Mouse (Mus musculus): ENCODE measurements around the gene Psd4. TPM values are rescaled to one million over a fixed set of nuclear protein-coding genes. Genes with fewer than 3 reads are reported as not detected.

Psd4 gene
- total and polyA plus RNA-seq, 2 experiments from 2014 or later: 0.34 to 1.00 TPM

DNA sequence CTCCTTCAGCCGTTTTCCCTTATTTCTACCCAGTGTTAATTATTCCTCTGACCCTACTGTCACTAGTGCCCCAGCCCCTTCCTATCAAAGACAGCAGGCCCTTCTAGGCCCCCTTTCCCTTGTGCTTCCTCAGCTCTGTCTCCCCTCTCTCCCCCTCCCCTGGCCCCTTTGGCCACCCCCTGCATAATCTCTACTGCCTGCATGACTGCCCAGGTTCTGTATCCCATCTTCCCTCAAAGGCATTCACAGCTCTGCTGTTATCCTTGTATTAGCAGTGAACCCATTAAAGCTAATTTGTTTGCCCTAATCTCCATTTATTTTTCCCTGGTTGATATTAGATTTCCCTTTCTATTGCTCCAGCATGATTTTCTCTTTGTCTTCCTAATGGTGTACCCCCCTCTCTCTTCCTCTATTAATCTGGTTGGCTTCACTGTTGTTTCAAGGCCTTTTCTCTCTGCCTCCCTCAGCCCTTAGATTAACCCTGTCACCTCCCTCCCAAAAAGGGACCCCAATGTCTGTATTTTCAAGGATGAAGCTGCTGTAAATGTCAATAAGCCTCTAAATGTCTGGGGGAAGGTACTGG lies 87.1 kb downstream of the Psd4 start:
- Histone ChIP-seq H3K9me3 (ENCODE audit: low read length) (no peaks in the 10 kb centered on the region), H3K9ac (no peak overlapping the region), H3K4me1 (ENCODE audit: insufficient read depth) (no peaks in the 10 kb centered on the region), H3K4me2 (ENCODE audit: low read depth) (no peak overlapping the region), H3K27ac (ENCODE audit: low read depth, low read length) (no peak overlapping the region), H3K27me3 (ENCODE audit: insufficient read depth, low read length) (no peaks in the 10 kb centered on the region; the same call in 1 of the 2 replicates), H3K36me3 (ENCODE audit: insufficient read depth) (no peaks in the 10 kb centered on the region), H3K4me3 (ENCODE audit: low read depth, low read length) (no peak overlapping the region)
- TF ChIP-seq CTCF (IDR thresholded peaks at IDR 0.05; ENCODE audit: low read depth): no peak
- WGBS: 28% methylated on average over 1 of the region's 1 CpGs
- ATAC-seq (no peak), DNase-seq (no peak)

- Histone ChIP-seq H3K27ac (ENCODE audit: low read depth, low read length) (no peak overlapping the region), H3K27me3 (ENCODE audit: insufficient read depth, low read length) (no peaks in the 10 kb centered on the region; the same call in 1 of the 2 replicates), H3K9me3 (ENCODE audit: low read length) (no peaks in the 10 kb centered on the region), H3K4me3 (ENCODE audit: low read depth, low read length) (no peak overlapping the region), H3K4me2 (ENCODE audit: low read depth) (no peak overlapping the region), H3K36me3 (ENCODE audit: insufficient read depth) (no peaks in the 10 kb centered on the region), H3K4me1 (ENCODE audit: insufficient read depth) (no peaks in the 10 kb centered on the region), H3K9ac (no peak overlapping the region)
- ATAC-seq: no peak
- no peak for DNase-seq
- 36% methylated on average over 6 of the region's 6 CpGs for WGBS
- no peak for TF ChIP-seq CTCF (IDR thresholded peaks at IDR 0.05; ENCODE audit: low read depth)
These were observed 87.9 kb downstream of the Psd4 start for GRCm38 (mm10) chr2:24455057-24455855.

DNA sequence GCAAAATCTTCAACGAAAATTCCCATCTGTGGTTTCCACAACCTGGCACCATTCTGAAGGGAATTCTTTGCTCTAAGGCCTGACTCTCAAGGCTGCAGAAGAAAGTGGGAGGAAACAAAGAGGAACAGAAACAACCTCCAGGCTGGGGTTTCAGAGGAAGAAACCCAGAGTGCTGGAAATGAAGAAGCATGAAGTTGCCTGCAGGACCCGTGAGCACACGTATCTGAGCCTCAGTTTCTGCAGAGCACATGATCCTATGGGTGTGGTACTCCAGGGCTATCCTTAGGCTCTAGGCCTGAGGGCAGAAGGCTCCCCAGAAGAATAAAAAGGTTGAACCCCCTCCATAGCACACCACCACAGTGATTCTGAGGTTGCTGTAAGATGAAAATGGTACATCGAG lies 89.5 kb downstream of the Psd4 start:
- Histone ChIP-seq H3K27me3 (ENCODE audit: insufficient read depth, low read length) (no peaks in the 10 kb centered on the region; the same call in 1 of the 2 replicates), H3K9me3 (ENCODE audit: low read length) (no peaks in the 10 kb centered on the region), H3K4me3 (ENCODE audit: low read depth, low read length) (no peak overlapping the region), H3K36me3 (ENCODE audit: insufficient read depth) (no peaks in the 10 kb centered on the region), H3K4me1 (ENCODE audit: insufficient read depth) (no peaks in the 10 kb centered on the region), H3K27ac (ENCODE audit: low read depth, low read length) (no peak overlapping the region), H3K4me2 (ENCODE audit: low read depth) (no peak overlapping the region), H3K9ac (no peak overlapping the region)
- DNase-seq: no peak
- no peak for TF ChIP-seq CTCF (IDR thresholded peaks at IDR 0.05; ENCODE audit: low read depth)
- no peak for ATAC-seq
- 89% methylated on average over 4 of the region's 4 CpGs for WGBS

DNA sequence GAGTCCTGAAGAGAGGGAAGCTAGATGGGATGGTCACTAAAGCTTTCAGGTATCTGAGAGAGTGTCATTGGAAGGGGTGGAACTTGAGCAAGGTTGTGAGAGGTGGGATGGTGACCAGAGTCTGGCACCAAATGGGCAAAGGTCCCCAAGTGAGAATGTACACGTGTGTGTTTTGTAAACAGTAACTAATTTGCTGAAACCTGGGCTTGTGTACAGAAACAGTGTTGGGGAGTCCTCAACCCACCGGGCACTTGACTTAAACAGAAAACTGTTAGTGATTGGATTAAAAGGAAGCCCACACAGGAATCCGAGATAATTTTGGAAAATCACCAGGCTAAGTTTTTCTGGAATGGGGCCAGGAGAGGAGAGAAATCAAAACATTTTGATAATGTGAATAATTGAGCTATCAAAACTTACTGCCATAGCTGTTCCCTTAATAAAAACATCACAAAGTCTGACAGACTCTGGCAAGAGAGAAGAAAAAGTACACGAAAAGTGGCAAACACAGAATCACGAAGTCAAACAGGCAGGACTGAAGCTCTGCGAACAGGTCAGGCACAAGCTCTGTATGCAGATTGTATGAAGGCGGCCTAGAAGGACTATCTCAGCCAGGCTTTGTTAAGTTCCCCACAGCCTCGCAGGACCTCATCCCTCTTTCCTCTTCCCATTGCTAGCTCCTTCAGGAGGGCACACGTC lies 92.9 kb downstream of the Psd4 start:
- no peaks in the 10 kb centered on the region; the same call in 1 of the 2 replicates for H3K27me3 ChIP-seq (ENCODE audit: insufficient read depth, low read length)
- no peak overlapping the region for H3K4me2 ChIP-seq (ENCODE audit: low read depth)
- no peaks in the 10 kb centered on the region for H3K36me3 ChIP-seq (ENCODE audit: insufficient read depth)
- H3K4me3 ChIP-seq (ENCODE audit: low read depth, low read length): no peak overlapping the region
- TF ChIP-seq CTCF (IDR thresholded peaks at IDR 0.05; ENCODE audit: low read depth): no peak
- H3K4me1 ChIP-seq (ENCODE audit: insufficient read depth): no peaks in the 10 kb centered on the region
- 33% methylated on average over 9 of the region's 9 CpGs for WGBS
- H3K27ac ChIP-seq (ENCODE audit: low read depth, low read length): no peak overlapping the region
- ATAC-seq (no peak), DNase-seq (no peak)
- H3K9me3 ChIP-seq (ENCODE audit: low read length): no peaks in the 10 kb centered on the region
- no peak overlapping the region for H3K9ac ChIP-seq

DNA sequence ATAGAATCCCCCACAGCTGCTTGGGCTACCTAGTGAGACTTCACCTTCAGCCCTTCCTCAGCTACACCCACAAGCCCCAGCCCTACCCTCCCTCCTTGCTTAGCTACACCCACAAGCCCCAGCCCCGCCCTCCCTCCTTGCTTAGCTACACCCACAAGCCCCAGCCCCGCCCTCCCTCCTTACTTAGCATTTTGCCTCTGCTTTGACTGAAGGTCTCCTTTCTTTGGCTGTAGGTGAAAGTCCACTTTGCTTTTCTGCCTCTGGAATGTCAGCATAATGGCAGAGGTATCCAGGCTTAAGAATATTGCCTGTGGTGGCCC lies 93.4 kb downstream of the Psd4 start:
- Histone ChIP-seq H3K4me1 (ENCODE audit: insufficient read depth) (no peaks in the 10 kb centered on the region), H3K27me3 (ENCODE audit: insufficient read depth, low read length) (no peaks in the 10 kb centered on the region; the same call in 1 of the 2 replicates), H3K9ac (no peak overlapping the region), H3K36me3 (ENCODE audit: insufficient read depth) (no peaks in the 10 kb centered on the region), H3K4me2 (ENCODE audit: low read depth) (no peak overlapping the region), H3K9me3 (ENCODE audit: low read length) (no peaks in the 10 kb centered on the region), H3K27ac (ENCODE audit: low read depth, low read length) (no peak overlapping the region), H3K4me3 (ENCODE audit: low read depth, low read length) (no peak overlapping the region)
- 0% methylated on average over 1 of the region's 2 CpGs for WGBS
- ATAC-seq: no peak
- DNase-seq: no peak
- no peak for TF ChIP-seq CTCF (IDR thresholded peaks at IDR 0.05; ENCODE audit: low read depth)

Other genes with a start within 250 kb of the Psd4 start
- gene Il1f8, start 214.4 kb upstream of the Psd4 start, total RNA-seq (2014; rRNA removed): not detected in 2 replicates
- not detected in 2 replicates for gene Il1f8, start 214.4 kb upstream of the Psd4 start, polyA plus RNA-seq (2015; fragmentation: Nextera tagmentation; extraction: Ambion mirVana)
- gene Il1f9, start 181.1 kb upstream of the Psd4 start, total RNA-seq (2014; rRNA removed): not detected in 2 replicates
- gene Il1f9, start 181.1 kb upstream of the Psd4 start, polyA plus RNA-seq (2015; fragmentation: Nextera tagmentation; extraction: Ambion mirVana): not detected in 2 replicates
- gene Il1f6, start 152.2 kb upstream of the Psd4 start, total RNA-seq (2014; rRNA removed): not detected in 2 replicates
- gene Il1f6, start 152.2 kb upstream of the Psd4 start, polyA plus RNA-seq (2015; fragmentation: Nextera tagmentation; extraction: Ambion mirVana): not detected in 2 replicates
- not detected in 2 replicates for gene Il1f5, start 90.6 kb upstream of the Psd4 start, total RNA-seq (2014; rRNA removed)
- not detected in 2 replicates for gene Il1f5, start 90.6 kb upstream of the Psd4 start, polyA plus RNA-seq (2015; fragmentation: Nextera tagmentation; extraction: Ambion mirVana)
- gene Il1f10, start 76.4 kb upstream of the Psd4 start, total RNA-seq (2014; rRNA removed): not detected in 2 replicates
- gene Il1f10, start 76.4 kb upstream of the Psd4 start, polyA plus RNA-seq (2015; fragmentation: Nextera tagmentation; extraction: Ambion mirVana): not detected in 2 replicates
- gene Il1rn, start 30.7 kb upstream of the Psd4 start, total RNA-seq (2014; rRNA removed): not detected in 2 replicates
- 0.19 TPM in 1 of 2 replicates, not detected in the other for gene Il1rn, start 30.7 kb upstream of the Psd4 start, polyA plus RNA-seq (2015; fragmentation: Nextera tagmentation; extraction: Ambion mirVana)
- gene Pax8, start 108.0 kb downstream of the Psd4 start, total RNA-seq (2014; rRNA removed): not detected in 2 replicates
- gene Pax8, start 108.0 kb downstream of the Psd4 start, polyA plus RNA-seq (2015; fragmentation: Nextera tagmentation; extraction: Ambion mirVana): 0.18 and 0.19 TPM in 2 replicates

All from forebrain, postnatal 0 days (tissue).